Mouse (Mus musculus) lung, embryonic 16.5 days (tissue): ENCODE data around the gene Thada. TPM values are rescaled to one million over a fixed set of nuclear protein-coding genes. Genes with fewer than 3 reads are reported as not detected.

Experiments used
- ATAC-seq: fragments of 200-750 bp; cut with Nextera tagmentation; 2 replicates; pipeline ENCODE4 v1.8.0; 2017; ENCODE audit warnings: low read depth, mild to moderate bottlenecking, moderate library complexity
- H3K27ac ChIP-seq: fragments of 300-500 bp; sonication (generic); 2 replicates; pipeline ENCODE4 v1.5.1; 2014; ENCODE audit warnings: mild to moderate bottlenecking, control low read depth, low read length
- H3K27me3 ChIP-seq: fragments of 300-500 bp; sonication (generic); 2 replicates; pipeline ENCODE4 v1.6.1; 2014; ENCODE audit warnings: low read depth, low read length, mixed read lengths; ENCODE audit not compliant: control insufficient read depth, insufficient read depth
- H3K36me3 ChIP-seq: fragments of 300-500 bp; sonication (generic); 2 replicates; pipeline ENCODE4 v1.6.1; 2014; ENCODE audit warnings: low read length; ENCODE audit not compliant: control insufficient read depth, insufficient read depth
- H3K4me1 ChIP-seq: fragments of 300-500 bp; sonication (generic); replicated peaks from 2 replicates; pipeline ENCODE4 v1.6.1; 2014; ENCODE audit warnings: low read length, mixed read lengths; ENCODE audit not compliant: control insufficient read depth, insufficient read depth
- H3K4me2 ChIP-seq: fragments of 300-500 bp; sonication (generic); 2 replicates; pipeline ENCODE4 v1.6.1; 2014; ENCODE audit warnings: low read depth, low read length, control low read depth
- H3K4me3 ChIP-seq: fragments of 300-500 bp; sonication (generic); 2 replicates; pipeline ENCODE4 v1.5.1; 2014; ENCODE audit warnings: mild to moderate bottlenecking, low read length, control low read depth
- H3K9ac ChIP-seq: fragments of 300-500 bp; sonication (generic); 2 replicates; pipeline ENCODE4 v1.6.1; 2014; ENCODE audit warnings: low read length, control low read depth
- H3K9me3 ChIP-seq: fragments of 300-500 bp; sonication (generic); 2 replicates; pipeline ENCODE4 v1.6.1; 2016; ENCODE audit warnings: low read length; ENCODE audit not compliant: control insufficient read depth
- WGBS: fragments of 180-500 bp; shearing (Covaris S2); extraction: QIAGEN DNeasy Blood & Tissue Kit; methylation state at CpG from one replicate; pipeline ENCODE4 v1.1.7; 2014; 5-methylcytosine and 5-hydroxymethylcytosine counted together
- polyA plus RNA-seq: library from polyadenylated mRNA; unstranded; fragments of >200 nt; fragmentation: Nextera tagmentation; extraction: Ambion mirVana; gene quantifications from 2 replicates; pipeline ENCODE4 v1.2.1, GENCODE M21; 2015

Gene Thada
- polyA plus RNA-seq, 1 experiment from 2014 or later = 8.6 TPM

DNA sequence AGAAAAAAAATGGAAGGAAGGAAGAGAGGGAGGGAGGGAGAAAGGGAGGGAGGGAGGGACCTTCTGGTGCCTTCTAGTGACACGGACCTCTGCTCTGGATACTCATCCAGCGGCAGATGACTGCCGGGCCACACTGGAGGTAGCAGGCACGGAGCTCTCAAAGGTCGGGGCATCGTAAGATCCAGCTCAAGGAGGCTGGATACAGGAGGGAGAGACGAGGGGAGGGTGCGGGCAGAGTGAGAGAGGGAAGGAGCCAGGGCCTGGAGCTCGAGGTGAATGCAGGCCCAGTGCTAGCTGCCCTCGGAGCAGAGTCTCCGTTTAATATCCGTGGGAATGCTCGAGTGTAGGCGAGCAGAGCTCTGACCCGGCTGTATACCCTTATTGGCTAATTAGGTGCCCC is 307.1 kb downstream of the Thada start:
- Histone ChIP-seq H3K9me3 (no peaks in the 10 kb centered on the region), H3K4me2 (no peak overlapping the region), H3K27ac (no peak overlapping the region), H3K9ac (no peak overlapping the region), H3K4me3 (no peak overlapping the region), H3K4me1 (peaks cover 36% of the 10 kb centered on the region), H3K27me3 (no peaks in the 10 kb centered on the region), H3K36me3 (no peaks in the 10 kb centered on the region)
- 60% methylated on average over 15 of the region's 15 CpGs for WGBS
- ATAC-seq = no peak

DNA sequence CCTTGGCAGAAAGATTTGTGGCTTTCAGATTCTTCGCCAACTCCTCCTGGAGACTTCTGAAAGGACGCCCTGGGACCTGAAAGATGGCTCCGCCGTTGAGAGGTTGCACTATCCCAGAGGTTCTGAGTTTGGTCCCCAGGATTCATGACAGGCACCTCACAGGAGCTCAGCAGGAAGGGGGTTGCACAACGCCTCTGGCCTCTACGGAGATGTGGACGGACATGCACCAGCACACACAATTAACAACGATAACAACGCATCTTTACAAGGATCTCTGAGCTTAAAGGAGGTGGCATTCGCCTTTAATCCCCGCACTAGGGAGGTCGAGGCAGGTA is 307.6 kb downstream of the Thada start:
- Histone ChIP-seq H3K36me3 (no peaks in the 10 kb centered on the region), H3K4me2 (no peak overlapping the region), H3K4me1 (peaks cover 36% of the 10 kb centered on the region), H3K27ac (peak overlapping the region; percentile 91), H3K9ac (no peak overlapping the region), H3K9me3 (no peaks in the 10 kb centered on the region), H3K27me3 (no peaks in the 10 kb centered on the region), H3K4me3 (no peak overlapping the region)
- WGBS = 77% methylated on average over 12 of the region's 12 CpGs
- no peak for ATAC-seq

DNA sequence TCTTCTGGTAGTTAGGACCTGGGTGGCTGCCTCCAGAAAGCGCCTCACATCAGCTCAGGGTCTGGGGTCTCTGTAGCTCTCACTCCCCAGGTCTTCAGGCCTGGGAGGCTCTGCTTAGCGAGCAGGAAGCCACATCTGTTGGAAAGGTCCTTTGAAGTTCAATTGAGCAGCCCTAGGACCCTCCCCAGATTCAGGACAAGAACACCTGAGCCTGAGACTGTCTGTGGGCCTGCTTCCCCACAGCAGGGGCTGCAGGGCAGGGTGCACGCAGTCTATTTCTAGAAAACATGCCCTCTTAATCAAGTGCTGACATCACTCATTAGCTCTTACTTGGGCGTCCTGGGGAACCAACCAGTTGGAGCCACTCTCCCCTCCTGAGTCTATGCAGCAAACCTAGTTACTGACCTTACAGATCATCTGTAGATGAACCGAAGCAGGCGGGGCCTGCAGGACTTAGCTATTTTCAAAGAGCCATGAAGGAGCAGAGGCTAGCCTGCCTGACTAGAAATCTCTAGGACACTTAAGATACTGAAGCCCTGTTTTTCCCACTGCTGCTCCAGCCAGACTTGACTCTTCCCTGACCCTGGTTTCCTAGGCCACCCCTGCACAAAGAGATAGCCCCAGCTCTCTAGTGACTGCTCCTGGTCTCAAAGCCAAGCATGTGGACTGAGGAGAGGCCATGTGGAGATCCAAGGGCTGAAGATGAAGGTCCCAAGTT is 308.1 kb downstream of the Thada start:
- H3K36me3 ChIP-seq = no peaks in the 10 kb centered on the region
- H3K9ac ChIP-seq = no peak overlapping the region
- H3K27ac ChIP-seq = peak overlapping the region; percentile 91
- H3K27me3 ChIP-seq = no peaks in the 10 kb centered on the region
- H3K4me3 ChIP-seq = no peak overlapping the region
- H3K9me3 ChIP-seq = no peaks in the 10 kb centered on the region
- ATAC-seq = no peak
- H3K4me1 ChIP-seq = peaks cover 36% of the 10 kb centered on the region
- 53% methylated on average over 6 of the region's 6 CpGs for WGBS
- H3K4me2 ChIP-seq = no peak overlapping the region

DNA sequence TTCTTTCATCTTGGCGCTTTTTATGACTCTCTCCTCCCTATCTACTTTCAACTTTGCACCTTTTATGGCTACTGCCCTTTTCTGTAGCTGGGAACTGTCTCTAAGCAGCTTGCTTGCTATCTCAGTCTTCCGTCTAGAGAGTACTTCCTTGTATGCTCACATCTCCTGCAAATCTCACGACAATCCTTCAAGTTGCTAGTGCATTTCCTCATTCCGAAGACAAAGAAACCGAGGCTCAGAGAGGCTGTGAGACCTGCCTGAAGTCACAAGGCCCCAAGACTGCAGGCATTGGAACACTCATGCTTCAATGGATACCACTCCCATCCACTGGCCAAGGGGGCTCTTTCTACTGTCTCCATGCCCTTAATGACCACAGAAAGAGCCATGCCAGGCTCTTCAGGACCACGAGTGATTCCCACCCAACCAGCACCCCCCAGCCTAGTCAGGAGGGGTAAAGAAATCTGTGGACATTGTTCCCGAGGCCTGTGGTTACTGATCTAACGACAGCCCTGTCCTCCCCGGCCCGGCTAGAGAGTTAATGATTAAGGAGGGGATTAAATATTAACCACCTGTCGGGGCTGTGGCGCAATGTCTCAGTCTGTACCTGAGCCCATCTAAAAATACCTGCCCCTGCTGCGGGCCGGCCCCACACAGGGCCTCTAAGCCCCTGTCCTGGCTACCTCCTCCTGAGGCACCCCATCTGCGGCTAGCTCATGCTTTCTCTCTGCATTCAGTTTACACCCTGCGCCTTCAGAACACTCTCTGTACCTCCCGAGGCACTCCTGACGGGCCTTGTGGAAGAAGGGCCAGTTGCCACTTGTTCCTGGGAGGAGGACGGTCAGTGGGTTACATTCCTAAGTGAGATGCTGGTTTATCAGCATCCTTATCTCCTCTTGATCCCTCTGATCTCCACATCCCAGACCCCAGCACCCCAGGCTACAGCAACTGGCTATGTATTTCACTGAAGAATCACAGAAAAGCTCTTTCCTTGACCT is 309.0 kb downstream of the Thada start:
- 38% methylated on average over 19 of the region's 19 CpGs for WGBS
- Histone ChIP-seq H3K36me3 (no peaks in the 10 kb centered on the region), H3K4me1 (peaks cover 33% of the 10 kb centered on the region), H3K27ac (peak overlapping the region; percentile 91), H3K9ac (no peak overlapping the region; the same call in 1 of the 2 replicates), H3K4me3 (no peak overlapping the region), H3K27me3 (no peaks in the 10 kb centered on the region), H3K4me2 (no peak overlapping the region), H3K9me3 (no peaks in the 10 kb centered on the region)
- ATAC-seq = peak; percentile 81

DNA sequence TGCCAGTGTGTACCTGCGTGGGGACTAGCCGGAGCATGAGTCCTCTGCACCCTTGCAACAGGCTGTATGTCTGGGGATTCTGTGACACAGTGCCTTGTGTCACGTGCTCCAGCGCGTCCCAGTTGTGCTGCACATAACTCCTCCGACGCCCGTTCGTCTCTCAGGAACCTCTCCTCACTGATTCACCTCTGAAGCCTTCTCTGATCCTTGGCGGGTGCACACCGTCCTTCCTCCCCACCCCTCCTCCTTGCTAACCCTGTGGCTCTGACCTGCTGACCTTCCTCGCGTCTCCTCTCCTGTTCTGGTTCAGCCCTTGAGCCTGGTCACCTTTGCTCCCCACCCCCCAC is 309.8 kb downstream of the Thada start:
- H3K27ac ChIP-seq = peak overlapping the region; percentile 91

DNA sequence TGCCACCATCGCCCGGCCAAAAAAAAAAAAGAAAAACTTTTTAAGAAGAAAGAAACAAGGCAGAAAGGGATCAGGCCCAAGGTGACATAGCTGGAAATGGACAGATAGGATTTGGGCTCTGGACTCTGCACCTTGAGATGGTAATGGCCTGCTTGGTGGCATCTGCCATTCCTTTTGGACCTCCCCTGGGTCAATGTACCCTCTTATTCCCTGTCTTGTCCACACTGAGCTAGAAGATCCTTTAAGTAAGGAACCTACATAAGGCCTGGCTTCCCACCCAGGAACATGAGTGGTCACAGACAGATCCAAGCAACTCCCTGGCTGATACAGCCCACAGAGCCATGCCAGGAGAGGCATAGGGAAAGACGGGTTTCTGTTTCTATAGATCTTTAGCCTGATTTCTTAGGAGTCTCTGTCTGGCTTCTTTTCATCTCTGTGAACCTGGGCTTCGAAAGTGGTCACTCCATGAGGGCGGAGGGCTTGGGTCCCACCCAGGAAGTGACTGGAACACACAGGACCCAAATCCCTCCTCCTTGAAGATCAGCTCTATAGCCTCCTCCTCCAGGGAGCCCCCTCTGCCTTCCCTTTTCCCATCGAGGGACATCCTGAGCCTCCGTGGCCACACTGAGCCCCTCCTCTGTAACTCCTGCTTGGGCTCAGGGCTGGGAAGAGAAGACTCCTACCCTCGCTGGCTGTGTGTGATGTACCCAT is 310.3 kb downstream of the Thada start:
- H3K4me2 ChIP-seq = no peak overlapping the region
- H3K9ac ChIP-seq = 0 out of 2 replicates have a peak overlapping the region, but pooled peaks have one; percentile 17
- no peaks in the 10 kb centered on the region for H3K9me3 ChIP-seq
- H3K27me3 ChIP-seq = no peaks in the 10 kb centered on the region
- H3K4me3 ChIP-seq = no peak overlapping the region
- H3K27ac ChIP-seq = peak overlapping the region; percentile 91
- WGBS = 68% methylated on average over 8 of the region's 8 CpGs
- ATAC-seq = no peak
- H3K4me1 ChIP-seq = peaks cover 20% of the 10 kb centered on the region
- H3K36me3 ChIP-seq = no peaks in the 10 kb centered on the region

More for the DNA sequence above, 309.8 kb downstream of the Thada start:
- Histone ChIP-seq H3K4me3 (no peak overlapping the region), H3K9me3 (no peaks in the 10 kb centered on the region), H3K36me3 (no peaks in the 10 kb centered on the region), H3K4me2 (no peak overlapping the region), H3K9ac (no peak overlapping the region), H3K4me1 (peaks cover 24% of the 10 kb centered on the region), H3K27me3 (no peaks in the 10 kb centered on the region)
- no peak for ATAC-seq
- 42% methylated on average over 13 of the region's 13 CpGs for WGBS

DNA sequence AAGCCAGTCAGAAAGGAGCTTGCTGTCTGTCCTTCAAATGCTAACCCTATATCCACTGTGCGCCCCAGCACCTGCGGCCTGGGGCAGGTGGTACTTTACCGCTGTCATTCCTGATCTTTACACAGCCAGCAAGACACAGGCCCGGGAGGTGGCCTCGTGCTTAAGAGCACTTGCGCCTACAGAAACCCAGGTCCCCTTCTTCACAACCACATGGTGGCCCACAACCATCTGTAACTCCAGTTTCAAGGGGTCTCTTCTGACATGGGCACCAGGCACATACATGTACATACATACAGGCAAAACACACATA is 311.0 kb downstream of the Thada start:
- H3K9me3 ChIP-seq = no peaks in the 10 kb centered on the region
- H3K27me3 ChIP-seq = no peaks in the 10 kb centered on the region
- 73% methylated on average over 6 of the region's 6 CpGs for WGBS
- no peaks in the 10 kb centered on the region for H3K36me3 ChIP-seq
- peaks cover 20% of the 10 kb centered on the region for H3K4me1 ChIP-seq
- no peak overlapping the region for H3K4me3 ChIP-seq
- H3K27ac ChIP-seq = no peak overlapping the region
- no peak for ATAC-seq
- H3K4me2 ChIP-seq = no peak overlapping the region
- H3K9ac ChIP-seq = no peak overlapping the region

DNA sequence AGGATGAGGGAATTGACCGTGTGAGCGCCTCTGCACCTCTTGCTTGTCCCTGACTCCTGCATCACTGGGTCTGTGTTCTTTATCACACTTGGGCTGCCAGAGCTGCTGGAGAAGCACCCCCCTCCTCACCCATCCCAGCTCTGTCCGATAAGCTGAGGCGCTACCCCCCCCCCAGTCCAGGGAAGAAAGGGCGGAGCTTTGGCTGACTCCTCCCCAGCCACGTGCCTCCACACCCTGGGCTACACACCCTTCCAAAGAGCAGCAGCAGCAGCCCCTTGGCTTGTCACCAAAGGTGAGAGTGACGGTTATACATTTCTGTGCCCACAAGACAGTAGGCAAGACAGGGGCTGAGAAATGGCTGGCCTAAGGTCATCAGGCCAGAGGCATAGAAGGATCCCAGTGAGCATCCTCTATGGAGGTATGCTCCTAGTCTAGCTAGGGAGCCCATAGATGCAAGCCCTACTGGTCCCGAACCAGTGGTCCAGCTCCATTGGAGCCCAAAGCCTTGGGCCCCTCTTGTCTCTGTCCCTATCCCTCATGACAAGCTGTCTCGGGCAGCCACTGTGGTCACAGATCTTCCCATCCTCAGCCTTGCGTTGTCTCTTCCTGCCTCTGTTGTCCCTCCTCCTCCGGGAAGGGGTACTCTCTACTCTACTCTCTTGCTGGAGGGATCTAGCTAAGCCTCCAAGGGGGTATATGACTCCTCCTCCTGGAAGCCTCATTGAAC is 311.5 kb downstream of the Thada start:
- no peak for ATAC-seq
- H3K27me3 ChIP-seq = no peaks in the 10 kb centered on the region
- H3K27ac ChIP-seq = no peak overlapping the region
- WGBS = 73% methylated on average over 11 of the region's 11 CpGs
- peaks cover 22% of the 10 kb centered on the region for H3K4me1 ChIP-seq
- H3K9me3 ChIP-seq = no peaks in the 10 kb centered on the region
- H3K4me2 ChIP-seq = no peak overlapping the region
- no peak overlapping the region for H3K4me3 ChIP-seq
- no peak overlapping the region for H3K9ac ChIP-seq
- H3K36me3 ChIP-seq = no peaks in the 10 kb centered on the region
